Mouse (Mus musculus): ENCODE data around the gene Ankib1. TPM values are rescaled to one million over a fixed set of nuclear protein-coding genes. Genes with fewer than 3 reads are reported as not detected.
"Not testable (repeated sequence)": the region's sequence is repeated elsewhere in the genome, so short reads cannot be mapped to it uniquely, and the experiment has no call there.

Gene Ankib1
- total RNA-seq, 2 experiments from 2014 or later, result 103 to 105 TPM

DNA sequence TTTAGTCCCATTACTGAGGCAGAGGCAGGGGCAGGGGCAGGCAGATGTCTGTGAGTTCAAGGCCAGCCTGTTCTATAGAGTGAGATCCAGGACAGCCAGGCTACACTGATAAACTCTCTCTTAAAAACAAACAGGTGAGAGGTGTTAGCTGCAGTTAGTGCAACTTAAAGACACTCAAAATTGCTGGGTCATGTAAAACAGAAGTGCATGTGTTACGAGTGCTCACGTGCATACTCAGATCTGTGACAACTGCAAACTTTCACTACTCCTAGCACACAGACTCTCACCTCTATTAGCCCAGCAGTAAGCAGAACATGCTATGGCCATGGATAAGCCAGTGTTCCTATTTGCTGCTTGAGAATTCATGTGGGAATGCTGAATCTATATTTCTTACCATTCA lies 79.3 kb downstream of the Ankib1 start:
- DNase-seq, result no peak

DNA sequence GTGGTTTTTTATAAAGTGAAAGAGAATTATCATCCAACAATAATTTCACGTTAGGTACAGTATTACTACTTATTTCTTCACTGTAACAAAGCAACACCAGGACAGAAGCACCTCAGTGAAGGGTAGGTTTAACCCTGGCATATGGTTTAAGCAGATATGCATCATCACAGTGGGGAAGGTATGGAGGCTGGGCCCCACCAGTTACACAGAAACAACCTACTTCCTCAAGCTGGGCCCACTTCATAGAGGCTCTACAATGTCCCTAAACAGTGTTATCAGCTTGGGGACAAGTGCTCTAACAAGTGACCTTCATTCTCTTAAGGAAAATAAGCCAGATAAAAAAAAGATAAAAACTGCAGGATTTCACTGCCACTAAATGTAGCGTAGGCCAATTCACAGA lies 79.9 kb downstream of the Ankib1 start:
- no peak for DNase-seq

DNA sequence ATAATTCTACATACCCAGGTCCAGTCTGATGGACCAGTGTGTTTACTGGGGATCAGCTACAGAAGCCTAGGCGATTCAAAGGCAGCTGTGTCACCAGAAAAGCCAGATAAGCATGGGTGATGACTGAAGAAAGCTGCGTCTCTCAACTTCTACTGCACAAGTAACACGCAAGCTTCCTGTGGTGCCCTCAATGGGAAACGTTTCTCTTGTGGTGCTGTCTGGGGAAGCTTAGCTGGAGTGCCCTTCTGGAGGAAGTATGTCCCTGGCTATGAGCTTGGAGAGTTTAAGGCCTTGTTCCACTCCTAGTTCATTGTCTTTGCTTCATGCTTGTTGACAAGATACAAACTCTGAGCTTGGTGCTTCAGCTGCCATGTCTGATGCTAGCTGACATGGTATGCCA lies 83.4 kb downstream of the Ankib1 start:
- DNase-seq, result no peak

DNA sequence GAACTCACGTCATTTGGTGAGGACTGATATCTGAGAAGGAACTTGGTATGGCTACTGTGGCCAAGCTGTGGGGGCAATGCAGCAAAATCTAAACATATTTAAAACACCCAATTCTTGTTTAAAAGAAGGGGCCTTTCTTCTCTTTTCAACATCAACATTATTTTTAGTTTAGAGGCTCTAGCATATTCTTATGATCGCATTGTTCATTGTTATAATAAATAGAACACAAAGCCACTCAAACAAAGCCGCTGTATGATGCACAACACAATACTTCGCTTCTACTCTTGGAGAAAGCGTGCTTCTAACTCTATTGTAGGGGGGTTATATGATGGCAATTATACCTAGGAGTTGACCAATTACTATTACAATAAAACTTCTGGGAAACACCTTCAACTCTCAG lies 86.9 kb downstream of the Ankib1 start:
- no peak for DNase-seq

DNA sequence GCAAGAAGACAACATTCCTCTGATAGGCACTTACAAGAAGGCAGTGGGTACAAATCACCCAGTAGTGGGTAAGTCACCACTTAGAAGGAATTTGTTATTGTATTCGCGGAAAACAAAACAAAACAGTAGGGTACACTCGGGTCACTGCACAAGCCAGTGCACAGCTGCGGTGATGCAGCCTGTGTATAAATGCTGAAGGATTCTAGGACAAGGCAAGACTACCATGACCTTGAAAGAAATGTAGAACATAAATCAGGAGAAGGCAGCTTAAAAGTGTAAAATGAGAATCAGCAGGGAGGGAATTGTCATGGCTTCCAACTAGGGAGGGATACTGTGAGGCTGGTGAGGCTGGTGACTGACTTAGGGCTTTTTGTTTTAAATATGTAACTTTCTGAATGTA lies 100.5 kb downstream of the Ankib1 start:
- DNase-seq, result no peak

DNA sequence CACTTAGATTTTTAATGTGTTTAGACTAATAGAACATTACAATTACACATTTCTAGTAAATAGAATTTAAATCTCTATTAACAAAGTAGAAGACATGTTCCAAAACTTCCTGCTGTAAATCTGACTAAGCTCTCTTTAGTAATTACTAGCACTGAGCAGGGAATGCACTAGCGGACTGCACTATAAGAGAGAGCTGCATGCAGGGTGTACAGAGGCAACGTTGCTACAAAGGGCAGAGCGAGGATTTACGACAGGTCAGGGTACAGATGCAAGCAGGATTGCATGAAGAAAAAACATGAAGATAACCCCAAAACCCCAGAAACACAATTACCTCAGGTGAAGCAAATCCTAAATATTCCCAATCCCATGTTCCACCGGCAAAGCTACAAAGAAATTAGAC lies 102.7 kb downstream of the Ankib1 start:
- no peak for DNase-seq

DNA sequence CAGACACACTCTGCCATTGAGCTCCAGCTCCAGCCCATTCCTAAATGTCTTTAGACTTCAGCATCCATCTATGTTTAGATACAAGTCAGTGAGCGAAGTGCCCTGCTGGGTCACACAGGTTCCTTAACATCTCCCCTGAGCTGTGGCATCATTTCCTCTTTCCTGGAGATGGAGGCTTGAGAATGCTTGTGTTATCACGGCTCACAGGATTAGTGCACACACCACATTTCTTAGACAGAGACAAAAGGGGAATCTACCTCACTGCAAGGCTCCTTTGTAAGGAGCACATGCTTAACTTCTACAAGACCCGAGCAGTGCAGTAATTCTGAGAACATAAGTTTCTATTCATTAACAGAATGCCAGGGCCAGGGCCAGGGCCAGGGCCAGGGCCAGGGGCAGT lies 106.7 kb downstream of the Ankib1 start:
- no peak for DNase-seq

DNA sequence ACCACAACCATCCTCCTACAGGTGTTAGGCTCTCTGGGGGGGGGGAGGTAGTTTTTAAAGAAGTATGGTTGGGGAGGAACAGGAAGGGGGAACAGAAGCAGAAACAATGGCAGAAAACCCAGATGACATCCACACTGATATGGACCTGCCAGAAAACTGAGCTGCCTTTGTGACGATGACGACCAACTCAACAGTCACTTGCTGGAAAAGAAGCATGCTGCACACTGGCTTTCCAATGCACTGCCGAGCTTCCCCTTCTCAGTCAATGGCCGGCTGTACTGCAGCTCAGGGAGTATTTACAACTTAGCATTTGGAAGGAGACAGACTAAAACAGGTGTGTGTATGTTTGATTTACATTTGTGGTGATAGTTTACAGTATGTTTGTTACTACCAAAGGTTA lies 107.5 kb downstream of the Ankib1 start:
- DNase-seq, result no peak

DNA sequence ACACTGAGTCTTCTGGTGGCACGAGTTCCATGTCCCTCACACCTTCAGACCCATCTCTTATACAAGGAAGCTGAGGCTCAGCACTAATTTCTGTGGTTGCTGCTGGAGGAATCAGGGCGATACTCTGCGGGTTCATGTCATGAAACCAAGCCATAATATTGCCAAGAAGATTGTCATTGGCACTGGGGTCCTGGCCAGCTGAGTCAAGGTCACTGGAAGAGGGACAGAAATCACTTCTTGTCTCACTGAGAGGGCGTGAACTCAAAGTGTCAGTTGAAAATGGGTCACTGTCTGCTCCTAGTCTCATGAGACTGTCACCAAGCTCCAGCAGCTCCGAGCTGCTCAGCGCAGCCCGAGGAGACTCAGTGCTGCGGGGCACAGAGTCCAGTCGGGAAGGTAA lies 109.8 kb downstream of the Ankib1 start:
- DNase-seq, result no peak

DNA sequence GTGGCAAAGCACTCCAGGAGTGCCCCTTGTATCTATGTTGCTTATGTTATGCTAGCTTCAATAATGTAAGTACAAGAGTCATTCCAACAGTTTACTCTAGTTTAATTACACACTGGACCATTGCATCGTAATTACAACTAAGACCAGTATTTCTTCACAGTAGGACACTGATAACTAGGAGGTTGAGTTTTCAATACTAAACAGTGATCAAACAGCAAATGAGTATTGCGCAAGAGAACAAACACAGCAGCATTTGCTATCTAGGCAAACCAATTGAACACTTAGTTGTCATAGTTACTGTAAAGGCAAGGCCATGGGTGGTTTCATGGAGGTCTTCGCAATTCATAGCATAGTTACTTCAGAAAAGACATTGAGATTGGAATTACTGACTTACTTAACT lies 111.4 kb downstream of the Ankib1 start:
- no peak for DNase-seq

DNA sequence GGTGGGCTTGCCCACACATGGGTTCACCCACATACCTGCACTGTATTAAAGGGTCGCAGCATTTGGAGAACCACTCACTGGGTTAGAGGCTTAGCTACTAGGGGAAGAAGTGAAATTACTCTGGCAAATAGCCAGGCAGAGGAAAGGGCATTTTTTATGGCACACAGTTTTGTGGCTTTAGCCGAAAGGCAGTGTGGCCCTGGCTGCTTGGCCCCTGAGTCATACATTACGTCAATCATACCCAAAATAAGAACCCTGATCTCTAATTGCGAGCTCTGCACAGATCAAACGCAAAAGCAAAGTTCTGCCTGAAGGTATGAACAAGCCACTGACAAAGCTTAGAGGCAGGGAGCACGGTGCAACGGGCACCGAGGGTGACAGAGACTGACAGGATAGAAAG lies 114.4 kb downstream of the Ankib1 start:
- no peak for DNase-seq

DNA sequence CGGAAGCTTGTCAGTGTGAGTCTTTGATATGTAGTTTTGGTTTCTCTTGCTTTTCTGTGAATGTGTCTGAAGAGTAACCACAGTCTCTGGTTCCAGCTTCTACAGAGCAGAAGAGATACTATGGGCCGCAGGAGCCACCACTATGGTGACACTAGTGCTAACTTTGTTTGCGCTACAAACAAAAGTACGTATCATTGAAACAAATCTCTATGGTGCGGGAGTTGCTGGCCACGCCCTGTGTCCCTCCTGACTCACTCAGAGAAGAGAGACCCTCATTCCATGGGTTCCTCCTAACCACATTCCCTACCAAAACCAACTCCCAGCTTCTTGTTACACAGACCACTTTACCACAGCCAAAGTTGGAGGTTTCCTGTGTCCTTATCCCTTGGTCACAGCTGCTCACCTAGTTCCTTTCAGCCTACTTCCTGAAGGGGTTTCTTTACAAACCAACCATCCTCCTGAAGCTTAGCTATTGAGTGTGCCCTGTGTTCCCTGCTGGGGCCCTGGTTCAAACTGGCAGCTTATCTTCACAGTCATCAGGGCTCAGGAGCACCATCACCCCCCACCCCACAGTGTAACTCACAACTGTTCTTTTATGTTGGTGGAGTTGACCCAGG lies 132.7 kb downstream of the Ankib1 start:
- DNase-seq, result no peak

DNA sequence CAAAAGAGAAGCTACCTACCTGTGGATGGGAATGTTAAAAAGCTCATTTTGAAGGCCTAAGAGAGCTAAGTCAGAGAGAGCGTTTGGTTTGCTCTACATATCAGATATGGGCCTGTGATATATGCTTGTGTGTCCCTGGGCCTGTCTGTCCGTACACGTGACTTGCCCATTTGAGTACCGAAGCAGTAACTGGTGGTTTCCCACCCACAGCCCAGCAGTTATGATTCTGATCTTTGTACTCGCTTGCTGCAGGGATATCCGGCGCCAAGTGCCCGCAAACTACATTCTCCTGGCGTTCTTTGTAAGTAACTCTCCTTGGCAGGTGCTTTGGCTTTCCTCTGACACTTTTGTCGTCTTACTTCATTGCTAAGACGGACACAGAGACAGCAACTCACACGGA lies 136.1 kb downstream of the Ankib1 start:
- no peak for DNase-seq

DNA sequence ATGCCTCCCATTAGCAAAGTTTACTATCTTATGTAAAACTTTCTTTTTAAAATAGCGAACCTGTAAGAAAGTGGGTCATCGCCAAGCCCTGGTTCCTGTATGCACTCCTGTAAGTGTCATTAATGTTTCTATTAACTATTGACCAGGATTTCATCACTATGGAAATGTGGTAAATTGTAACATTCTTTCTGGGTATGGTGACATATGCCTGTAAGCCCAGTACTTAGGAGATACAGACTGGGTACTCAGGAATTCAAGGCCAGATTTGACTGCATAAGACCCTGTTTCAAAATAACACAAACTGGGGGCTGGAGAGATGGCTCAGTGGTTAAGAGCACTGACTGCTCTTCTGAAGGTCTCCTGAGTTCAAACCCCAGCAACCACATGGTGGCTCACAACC lies 137.5 kb downstream of the Ankib1 start:
- no peak for DNase-seq

DNA sequence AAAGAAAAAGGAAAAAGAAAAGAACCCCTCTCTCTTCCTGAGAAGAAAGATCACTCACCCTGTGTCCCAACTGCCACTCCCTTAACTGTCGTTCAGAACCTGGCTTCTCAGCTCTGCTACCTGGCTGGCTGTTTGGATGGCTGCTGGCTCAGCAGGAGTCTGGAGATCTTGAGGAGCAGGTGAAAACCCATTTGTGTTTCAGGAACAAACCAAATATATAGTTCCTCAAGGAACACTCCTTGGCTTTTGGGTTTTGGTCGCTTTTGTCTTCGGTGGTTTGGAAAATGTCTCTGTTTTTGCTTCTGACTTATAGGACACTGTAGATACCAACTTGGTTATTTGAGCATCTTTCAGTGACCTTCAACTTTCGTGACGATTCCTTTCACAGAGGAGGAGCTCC lies 145.6 kb downstream of the Ankib1 start, which contains the start of gene Gatad1:
Gene Gatad1 (minus strand): TSS at position 101 of the 400 bp plus-strand sequence.
- no peak for DNase-seq

DNA sequence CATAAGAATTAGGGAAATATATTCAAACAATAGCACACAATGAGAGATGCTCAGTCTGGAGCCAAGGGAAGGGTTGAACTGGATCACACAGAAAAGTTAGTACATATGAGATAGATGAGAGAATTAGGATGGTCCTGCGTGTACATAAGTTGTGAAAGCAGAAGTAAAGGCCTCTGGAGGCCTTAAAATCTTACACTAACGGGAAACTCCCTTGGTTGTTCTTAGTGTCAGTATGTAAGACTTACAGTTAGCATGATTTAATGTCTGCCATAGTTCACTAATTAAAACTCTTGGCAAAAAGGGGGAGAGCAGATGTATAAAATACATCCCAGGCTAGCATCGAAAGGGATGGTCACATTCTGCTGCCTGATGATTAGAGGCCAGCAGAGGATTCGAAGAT lies 148.9 kb downstream of the Ankib1 start:
- no peak for DNase-seq

DNA sequence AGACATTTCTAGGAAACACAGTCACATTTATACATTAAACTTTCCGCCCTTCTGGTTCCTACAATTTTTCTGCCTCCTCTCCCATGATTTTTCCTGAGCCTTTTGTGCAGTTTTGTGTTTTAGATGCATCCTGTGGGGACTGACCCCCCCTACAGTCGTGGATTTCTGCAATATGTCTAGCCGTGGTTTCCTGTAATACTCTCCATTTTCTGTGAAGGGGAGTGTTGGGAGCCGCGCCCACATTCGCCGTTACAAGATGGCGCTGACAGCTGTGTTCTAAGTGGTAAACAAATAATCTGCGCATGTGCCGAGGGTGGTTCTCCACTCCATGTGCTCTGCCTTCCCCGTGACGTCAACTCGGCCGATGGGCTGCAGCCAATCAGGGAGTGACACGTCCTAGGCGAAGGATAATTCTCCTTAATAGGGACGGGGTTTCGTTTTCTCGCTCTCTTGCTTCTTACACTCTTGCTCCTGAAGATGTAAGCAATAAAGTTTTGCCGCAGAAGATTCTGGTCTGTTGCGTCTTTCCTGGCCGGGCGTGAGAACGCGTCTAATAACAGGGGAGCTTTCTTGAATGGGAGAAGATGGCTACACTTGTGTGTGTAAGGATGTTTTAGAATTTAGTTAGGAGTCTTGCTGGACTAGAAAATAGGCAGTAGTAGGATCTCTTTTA lies 149.7 kb downstream of the Ankib1 start:
- DNase-seq, result not testable (repeated sequence)

DNA sequence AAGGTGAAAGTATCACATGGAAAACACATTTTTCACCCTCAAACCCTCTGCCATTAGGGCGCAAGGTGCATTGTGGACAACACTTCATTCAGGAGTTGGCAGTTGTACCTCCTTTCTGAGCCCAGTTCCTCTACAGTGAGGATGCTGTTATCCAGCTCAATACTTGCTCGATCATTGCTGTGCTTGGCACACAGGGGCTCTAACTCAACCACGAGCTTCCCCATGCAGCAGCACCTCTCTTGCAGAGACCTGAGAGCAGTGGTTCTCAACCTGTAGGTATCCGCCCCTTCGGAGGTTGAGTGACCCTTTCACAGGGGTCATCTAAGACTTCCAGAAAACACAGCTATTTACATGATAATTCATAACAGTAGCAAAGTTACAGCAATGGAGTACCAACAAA lies 151.1 kb downstream of the Ankib1 start:
- no peak for DNase-seq

DNA sequence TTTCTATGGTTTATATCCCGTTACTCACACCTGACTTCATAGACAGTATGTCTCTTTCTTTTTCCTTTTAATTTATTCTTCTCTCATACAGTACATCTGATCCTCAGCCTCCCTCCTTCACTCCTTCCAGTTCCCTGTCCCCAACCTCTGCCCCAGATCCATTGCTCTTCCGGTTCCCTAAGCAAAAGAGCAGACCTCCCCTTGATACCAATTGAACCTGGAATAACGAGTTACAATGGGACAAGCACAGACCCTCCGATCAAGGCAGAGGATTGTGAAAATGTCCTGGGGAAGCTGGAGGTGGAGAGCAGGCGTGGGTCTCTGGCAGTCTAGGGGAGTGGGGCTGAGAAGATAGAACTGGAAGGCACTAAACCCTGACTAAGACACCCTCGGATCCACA lies 151.8 kb downstream of the Ankib1 start, which contains the start of gene Tmbim7:
Gene Tmbim7 (plus strand): TSS at position 301 of the 400 bp plus-strand sequence.
- DNase-seq, result no peak

DNA sequence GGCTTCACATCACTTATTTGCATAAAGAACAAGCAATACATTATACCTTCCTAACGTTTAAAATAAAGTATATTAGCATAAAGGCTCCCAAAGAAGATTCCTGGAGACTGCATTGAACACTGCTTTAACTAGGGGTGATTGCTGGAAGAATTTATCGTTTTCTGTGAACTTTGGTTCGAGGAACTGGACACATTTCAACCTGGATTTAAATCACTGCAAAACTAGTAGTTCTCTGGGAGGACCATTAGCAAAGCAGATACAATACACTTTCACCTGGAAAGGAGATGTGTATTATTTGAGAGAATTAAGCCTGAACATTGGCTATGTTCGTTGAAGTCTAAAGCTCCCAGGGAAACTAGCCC lies 153.9 kb downstream of the Ankib1 start:
- no peak for DNase-seq

DNA sequence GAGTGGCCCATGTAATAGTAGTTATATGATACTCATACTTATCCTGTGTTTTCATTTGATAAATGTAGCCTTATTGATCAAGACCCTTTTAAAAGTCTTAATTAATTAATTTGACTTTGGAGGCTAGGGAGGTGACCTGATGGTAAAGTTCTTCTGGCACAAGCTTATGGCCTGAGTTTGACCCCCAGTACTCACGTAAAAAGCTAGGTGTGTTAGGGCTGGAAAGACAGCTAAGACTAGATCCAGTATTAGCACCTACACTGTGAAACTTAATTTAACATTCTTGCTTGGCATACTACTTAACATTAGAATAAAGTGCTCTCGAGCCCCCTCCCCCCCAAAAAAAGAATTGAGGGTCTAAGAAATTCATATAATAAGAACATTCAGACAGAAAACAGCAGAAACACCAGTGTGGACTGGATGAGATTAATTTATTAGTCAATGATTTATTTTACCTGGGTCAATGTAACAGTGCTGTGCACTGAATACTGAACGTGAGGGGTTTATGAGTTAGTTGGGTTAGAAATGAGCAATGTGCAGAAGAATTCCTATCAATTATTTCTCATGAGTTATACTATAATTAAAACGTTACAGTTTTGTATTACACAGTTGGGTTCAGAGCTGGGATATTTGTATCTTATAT lies 154.4 kb downstream of the Ankib1 start:
- DNase-seq, result no peak

DNA sequence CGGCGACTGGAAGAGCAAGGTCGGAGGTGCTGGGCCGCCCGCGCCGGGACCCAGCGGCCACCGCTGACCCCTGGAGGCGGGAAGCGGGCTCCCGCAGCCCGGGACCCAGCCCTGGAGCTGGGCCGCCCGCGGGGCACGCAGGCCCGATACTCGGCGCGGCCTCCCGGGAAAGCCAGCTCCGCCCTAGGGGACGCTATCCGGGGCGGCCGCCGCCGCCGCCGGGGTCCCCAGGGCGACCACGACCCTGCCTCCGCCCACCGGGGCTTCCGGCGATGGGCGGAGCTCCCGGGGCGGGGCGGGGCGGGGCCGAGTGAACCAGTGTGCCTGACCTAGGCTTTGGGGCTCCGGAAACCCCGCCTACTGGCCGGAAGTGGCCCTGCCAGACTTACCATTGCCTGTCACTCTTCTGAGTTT lies 155.0 kb downstream of the Ankib1 start:
- DNase-seq, result peak; percentile 68 to 75

DNA sequence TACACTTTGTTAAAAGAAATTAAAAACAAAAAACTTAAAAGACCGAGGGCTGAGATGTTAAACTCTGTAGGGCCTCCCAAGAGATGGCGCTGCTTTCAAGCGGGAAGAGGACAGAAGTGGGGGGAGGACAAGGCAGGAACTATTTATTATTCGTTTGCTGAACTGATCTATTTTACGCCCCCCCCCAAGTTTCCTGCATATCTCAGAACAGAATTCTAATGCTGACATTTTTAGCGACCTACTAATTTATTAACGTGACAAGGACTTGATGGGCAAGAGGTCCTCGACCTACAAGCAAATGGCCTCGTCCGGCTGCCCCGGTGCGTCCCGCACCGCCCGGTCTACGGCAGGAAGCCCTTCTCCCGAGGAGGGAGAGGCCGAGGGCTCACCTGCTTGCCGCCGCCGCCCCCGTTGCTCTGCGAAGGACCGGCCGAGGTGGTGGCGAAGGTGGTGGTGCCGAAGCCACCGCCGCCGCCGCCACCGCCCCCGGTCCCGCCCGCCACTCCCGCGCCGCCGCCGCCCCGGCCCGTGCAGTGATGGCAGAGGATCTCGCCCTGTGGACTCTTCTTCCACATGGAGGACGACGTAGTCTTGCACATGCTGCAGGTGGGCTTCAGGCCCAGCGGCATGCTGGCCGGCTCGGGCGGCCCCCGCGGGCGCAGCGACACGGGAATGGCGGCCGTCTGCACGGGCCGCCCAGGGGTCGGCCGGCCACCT lies 155.6 kb downstream of the Ankib1 start:
- peak; percentile 26 to 36 for DNase-seq
